ENCODE assay signal across 9 mouse cellular contexts in genomic region chr12:69446468-69447321, GRCm38 (mm10).
DNase-seq lines count a peak whose midpoint lies in the region; ATAC-seq and TF ChIP-seq lines count a peak whose summit lies in the region.
"Had no signal": no experiment of that assay in that cellular context is flagged by ENCODE, and none has a peak within 500 bp of the region (broad histone marks: within the 10 kb centered on the region; RNA-seq: fewer than 3 reads in every experiment).

No protein-coding gene starts in this region.

- no peaks in the 10 kb centered on the region for H3K9me3 ChIP-seq in heart, postnatal 0 days (replicated peaks; ENCODE audit: control insufficient read depth, low read length)

- no peak for TF ChIP-seq EP300 in heart, postnatal 0 days (IDR thresholded peaks at IDR 0.05; ENCODE audit: low read depth)

- H3K4me3 ChIP-seq in heart, postnatal 0 days (ENCODE audit: low read depth, low read length): peak overlapping the region; percentile 25
- H3K4me3 ChIP-seq: erythroblast, embryonic 14.5 days had no signal

- H3K27me3 ChIP-seq in heart, postnatal 0 days (ENCODE audit: control insufficient read depth, insufficient read depth, low read length): no peaks in the 10 kb centered on the region

- H3K4me1 ChIP-seq in heart, postnatal 0 days (ENCODE audit: control insufficient read depth, insufficient read depth): peaks cover 17% of the 10 kb centered on the region

- peak overlapping the region; percentile 85 for H3K27ac ChIP-seq in heart, postnatal 0 days (ENCODE audit: low read depth)

- no peak for TF ChIP-seq CTCF in heart, postnatal 0 days (IDR thresholded peaks at IDR 0.05; ENCODE audit: low read depth)

- 43% methylated on average over 17 of the region's 17 CpGs for WGBS in heart, postnatal 0 days

- peak overlapping the region; percentile 34 for H3K9ac ChIP-seq in heart, postnatal 0 days (replicated peaks; ENCODE audit: low read depth, low read length)

- no peaks in the 10 kb centered on the region for H3K36me3 ChIP-seq in heart, postnatal 0 days (replicated peaks; ENCODE audit: control insufficient read depth, insufficient read depth, low read length)

- ATAC-seq in erythroid progenitor cell, adult 5-6 weeks (replicated peaks; ENCODE audit: low FRiP score, poor library complexity, severe bottlenecking): 0 out of 2 replicates have a peak, but pooled peaks have one; percentile 46
- peak; percentile 43; the same call in 1 of the 2 replicates for ATAC-seq in heart, postnatal 0 days (ENCODE audit: insufficient read depth, low read depth)
- peak; percentile 63 for ATAC-seq in megakaryocyte, adult 5-6 weeks (ENCODE audit: poor library complexity, severe bottlenecking)

- H3K4me2 ChIP-seq in heart, postnatal 0 days (ENCODE audit: low read depth, low read length): peak overlapping the region; percentile 56

- peak; percentile 91 for DNase-seq in 416B (ENCODE audit: low read depth)
- DNase-seq in ZHBTc4 (ENCODE audit: low read depth, low spot score): peak; percentile 91
- peak; percentile 51 for DNase-seq in heart, postnatal 0 days (ENCODE audit: low spot score)
- peak; percentile 82 for DNase-seq in kidney, postnatal 14 days
- peak; percentile 70 for DNase-seq in retina, postnatal 1 day
- peak; percentile 47 for DNase-seq in yolk sac, embryonic 10.5 days (ENCODE audit: low spot score)

Comparison
In these comparisons a context has a peak if more than half of its experiments do, and no peak if none do; other contexts are left out.
1. Peak in every context shown above with its lines: DNase-seq, ATAC-seq, H3K4me3 ChIP-seq and H3K27ac ChIP-seq.